Mouse (Mus musculus) right cerebral cortex, postnatal 25 days (tissue): Measurements from ENCODE around the gene Kcnk2.

Experiments used
- DNase-seq: peaks from one replicate; pipeline ENCODE4 v3.0.0; 2022

Gene Kcnk2

GRCm38 (mm10) chr1:189402223-189402943 lies at the start of gene Kcnk2:
Gene Kcnk2, minus strand, starts transcription at chr1:189402273.
- no peak for DNase-seq

- no peak for DNase-seq
These were observed 38.7 kb upstream of the Kcnk2 start for GRCm38 (mm10) chr1:189440741-189441140.

- no peak for DNase-seq
These were observed 35.1 kb upstream of the Kcnk2 start for GRCm38 (mm10) chr1:189437126-189437525.

- DNase-seq: no peak
These were observed 33.4 kb upstream of the Kcnk2 start for GRCm38 (mm10) chr1:189435452-189435851.

- no peak for DNase-seq
These were observed 29.4 kb upstream of the Kcnk2 start for GRCm38 (mm10) chr1:189431479-189431878.

GRCm38 (mm10) chr1:189430534-189430933 lies 28.5 kb upstream of the Kcnk2 start:
- DNase-seq: no peak

GRCm38 (mm10) chr1:189429566-189429965 lies 27.5 kb upstream of the Kcnk2 start:
- DNase-seq: no peak

GRCm38 (mm10) chr1:189426252-189426651 lies 24.2 kb upstream of the Kcnk2 start:
- DNase-seq: no peak

GRCm38 (mm10) chr1:189419914-189420313 lies 17.8 kb upstream of the Kcnk2 start:
- DNase-seq: no peak

- no peak for DNase-seq
These were observed 7.8 kb upstream of the Kcnk2 start for GRCm38 (mm10) chr1:189409906-189410305.

GRCm38 (mm10) chr1:189405221-189405620 lies 3.1 kb upstream of the Kcnk2 start:
- peak; percentile 4 for DNase-seq

- DNase-seq: no peak
These were observed 1.5 kb upstream of the Kcnk2 start for GRCm38 (mm10) chr1:189403546-189403945.

- DNase-seq: no peak
These were observed 1.1 kb upstream of the Kcnk2 start for GRCm38 (mm10) chr1:189403139-189403538.

GRCm38 (mm10) chr1:189386848-189387247 lies 15.2 kb downstream of the Kcnk2 start:
- DNase-seq: no peak

- no peak for DNase-seq
These were observed 15.9 kb downstream of the Kcnk2 start for GRCm38 (mm10) chr1:189386141-189386540.

GRCm38 (mm10) chr1:189367722-189368121 lies 34.4 kb downstream of the Kcnk2 start:
- DNase-seq: no peak

GRCm38 (mm10) chr1:189364188-189364587 lies 37.9 kb downstream of the Kcnk2 start:
- no peak for DNase-seq

- DNase-seq: no peak
These were observed 39.5 kb downstream of the Kcnk2 start for GRCm38 (mm10) chr1:189362579-189362978.

GRCm38 (mm10) chr1:189359699-189360098 lies 42.4 kb downstream of the Kcnk2 start:
- no peak for DNase-seq

- no peak for DNase-seq
These were observed 48.2 kb downstream of the Kcnk2 start for GRCm38 (mm10) chr1:189353887-189354286.

- DNase-seq: no peak
These were observed 50.3 kb downstream of the Kcnk2 start for GRCm38 (mm10) chr1:189351804-189352203.

- DNase-seq: no peak
These were observed 52.9 kb downstream of the Kcnk2 start for GRCm38 (mm10) chr1:189349205-189349604.

- peak; percentile 11 for DNase-seq
These were observed 56.9 kb downstream of the Kcnk2 start for GRCm38 (mm10) chr1:189345166-189345565.

GRCm38 (mm10) chr1:189343301-189344251 lies 58.5 kb downstream of the Kcnk2 start:
- peak; percentile 70 for DNase-seq
